Mouse (Mus musculus) mouse trophoblast stem cell (cell line): ENCODE measurements around the gene Pgbd5.

ENCODE experiments used
- in situ Hi-C, 2 experiments: fragments of 300-500 bp; cut with MseI, MboI; formaldehyde crosslinking; loops; 2 replicates in 1 of 2; 3 replicates in 1 of 2; pipeline ENCODE4 v1.15.1; 2025

Pgbd5 gene

GRCm38 (mm10) chr8:124346852-124347523, 92.5 kb downstream of the Pgbd5 start:
- in situ Hi-C loops = no loop called here

DNA sequence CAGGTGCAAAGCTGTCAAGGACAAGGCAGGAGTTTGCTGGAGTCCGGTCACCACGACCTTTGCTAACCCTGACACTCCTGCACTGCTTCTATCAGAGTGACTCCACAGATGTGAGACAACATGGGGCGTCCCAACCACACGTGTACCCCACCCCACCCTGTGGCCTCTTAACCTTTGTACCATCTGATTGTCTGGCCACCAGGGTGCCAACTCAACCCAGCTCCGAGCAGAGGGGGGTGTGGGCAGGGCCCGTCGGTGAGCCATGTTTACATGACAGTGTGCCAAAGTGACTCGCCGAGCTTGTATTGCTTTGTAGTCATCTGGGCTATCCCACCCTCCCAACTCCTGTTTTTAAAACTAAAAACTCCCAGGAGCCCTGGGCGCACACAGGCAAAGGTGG, 94.4 kb downstream of the Pgbd5 start:
- in situ Hi-C loops = no loop called here

GRCm38 (mm10) chr8:124343991-124344390, 95.5 kb downstream of the Pgbd5 start:
- in situ Hi-C loops = no loop called here

DNA sequence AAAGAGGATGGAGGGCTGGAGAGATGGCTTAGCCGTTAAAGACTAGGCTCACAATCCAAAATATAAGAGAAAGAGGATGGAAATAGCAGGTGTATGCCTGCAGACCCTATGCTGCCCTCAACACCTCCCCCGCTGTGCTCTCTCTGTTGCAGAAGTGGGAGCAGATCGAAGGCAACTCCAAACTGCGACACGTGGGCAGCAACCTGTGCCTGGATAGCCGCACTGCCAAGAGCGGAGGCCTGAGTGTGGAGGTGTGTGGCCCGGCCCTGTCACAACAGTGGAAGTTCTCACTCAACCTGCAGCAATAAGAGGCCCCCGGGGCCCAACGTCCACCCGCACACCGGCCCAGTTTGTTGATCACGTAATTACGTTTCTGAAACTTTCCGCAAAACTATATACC, 96.3 kb downstream of the Pgbd5 start:
- in situ Hi-C loops = no loop called here

- in situ Hi-C loops = no loop called here
Observed at GRCm38 (mm10) chr8:124340360-124341068, 98.9 kb downstream of the Pgbd5 start.

DNA sequence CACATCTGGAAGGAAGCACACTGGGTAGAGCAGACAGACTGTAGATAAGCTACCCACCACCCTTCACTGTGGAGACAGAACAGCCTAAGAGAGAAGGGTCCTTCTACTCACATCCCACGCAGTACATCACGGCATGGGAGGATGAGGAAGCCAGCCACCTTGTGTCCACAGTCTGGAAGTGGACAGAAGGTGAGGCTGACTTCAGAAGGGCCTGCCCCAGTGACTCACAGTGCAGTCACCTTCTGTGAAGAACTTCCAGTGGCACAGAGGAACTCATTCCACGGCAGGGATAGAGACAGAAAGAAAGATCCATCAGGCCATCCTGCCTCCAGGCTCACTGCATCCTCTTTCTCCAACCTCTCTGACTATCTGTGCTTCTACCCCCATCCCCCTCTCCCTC, 99.7 kb downstream of the Pgbd5 start:
- in situ Hi-C loops = no loop called here

GRCm38 (mm10) chr8:124336302-124336701, 103.2 kb downstream of the Pgbd5 start:
- in situ Hi-C loops = no loop called here

- in situ Hi-C loops = no loop called here
Observed at GRCm38 (mm10) chr8:124331706-124332105, 107.8 kb downstream of the Pgbd5 start.

DNA sequence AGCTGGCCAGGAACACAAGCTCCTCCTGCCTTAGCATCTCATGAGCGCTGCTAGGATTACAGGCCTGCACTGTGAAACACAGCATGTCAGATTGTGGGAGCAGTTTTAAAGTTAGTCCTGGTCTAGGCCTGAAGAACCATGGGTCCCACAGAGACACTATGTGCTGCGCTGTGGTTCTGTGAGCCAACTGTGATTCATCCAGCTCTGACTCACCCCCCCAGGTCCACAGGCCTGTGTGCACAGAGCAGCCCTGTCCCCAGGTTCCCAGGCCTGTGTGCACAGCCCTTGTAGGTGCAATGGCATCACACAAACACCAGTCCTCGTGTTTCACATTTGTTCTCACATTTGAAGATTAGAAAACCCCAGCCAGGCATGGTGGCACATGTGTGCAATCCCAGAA, 108.4 kb downstream of the Pgbd5 start:
- in situ Hi-C loops = no loop called here

DNA sequence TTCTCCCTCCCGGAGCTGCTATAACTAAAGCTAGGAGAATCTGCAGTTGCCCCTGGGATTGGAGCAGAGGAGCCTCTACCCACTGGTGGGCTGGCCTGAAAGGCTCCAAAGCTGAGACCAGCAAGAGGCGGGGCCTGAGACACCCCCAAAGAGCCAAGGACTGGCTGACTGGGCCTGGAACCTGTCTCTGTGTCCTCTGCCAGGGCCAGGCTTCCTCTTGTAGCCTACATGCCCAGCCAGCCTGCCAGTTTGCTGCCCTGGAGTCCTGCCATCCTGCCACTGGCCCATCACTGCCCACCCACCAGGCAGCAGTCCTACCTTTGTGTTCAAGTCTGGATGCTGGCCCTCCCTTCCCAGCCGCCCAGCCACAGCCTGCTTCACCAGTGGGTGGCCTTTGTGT, 109.0 kb downstream of the Pgbd5 start:
- in situ Hi-C loops = no loop called here

DNA sequence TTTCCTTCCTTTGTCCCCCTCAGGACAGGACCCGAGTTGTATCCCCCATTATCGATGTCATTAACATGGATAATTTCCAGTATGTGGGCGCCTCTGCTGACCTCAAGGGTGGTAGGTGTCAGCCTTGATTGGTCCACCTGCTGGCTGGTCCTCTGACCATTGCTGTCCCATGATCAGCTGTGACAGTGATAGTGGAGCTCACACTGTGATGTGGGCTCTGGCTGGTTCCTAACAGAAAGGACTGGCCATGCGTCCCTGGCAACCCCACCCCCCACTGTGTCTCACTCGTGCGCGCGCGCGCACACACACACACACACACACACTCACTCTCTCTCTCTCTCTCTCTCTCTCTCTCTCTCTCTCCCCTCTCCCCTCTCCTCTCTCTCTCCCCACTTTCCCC, 109.8 kb downstream of the Pgbd5 start:
- in situ Hi-C loops = no loop called here

DNA sequence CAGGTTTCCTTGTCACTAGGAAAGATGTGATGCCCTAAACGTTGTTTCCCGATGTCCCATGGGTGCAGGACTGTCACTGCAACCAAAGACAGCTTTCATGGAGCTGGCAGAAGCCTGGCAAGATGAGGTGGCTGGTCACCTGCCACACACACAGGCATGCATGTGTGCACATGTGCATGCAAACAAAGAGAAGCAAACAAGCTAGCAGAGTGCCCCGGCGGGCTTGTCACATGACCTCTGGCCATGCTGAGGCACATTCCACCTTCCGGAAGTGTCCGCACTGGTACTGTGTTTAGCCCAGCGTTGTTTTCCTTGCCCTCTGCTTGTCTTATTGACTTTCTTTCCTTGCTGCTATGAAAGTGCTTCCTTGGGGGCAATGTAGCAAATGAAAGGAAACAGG, 111.2 kb downstream of the Pgbd5 start:
- in situ Hi-C loops = no loop called here

- in situ Hi-C loops = no loop called here
Observed at GRCm38 (mm10) chr8:124323356-124323755, 116.1 kb downstream of the Pgbd5 start.

- in situ Hi-C loops = no loop called here
Observed at GRCm38 (mm10) chr8:124321227-124321840, 118.1 kb downstream of the Pgbd5 start.

GRCm38 (mm10) chr8:124319316-124319652, 120.2 kb downstream of the Pgbd5 start:
- in situ Hi-C loops = no loop called here
